Mouse (Mus musculus): ENCODE data around the gene Hes3.

Hes3 gene

DNA sequence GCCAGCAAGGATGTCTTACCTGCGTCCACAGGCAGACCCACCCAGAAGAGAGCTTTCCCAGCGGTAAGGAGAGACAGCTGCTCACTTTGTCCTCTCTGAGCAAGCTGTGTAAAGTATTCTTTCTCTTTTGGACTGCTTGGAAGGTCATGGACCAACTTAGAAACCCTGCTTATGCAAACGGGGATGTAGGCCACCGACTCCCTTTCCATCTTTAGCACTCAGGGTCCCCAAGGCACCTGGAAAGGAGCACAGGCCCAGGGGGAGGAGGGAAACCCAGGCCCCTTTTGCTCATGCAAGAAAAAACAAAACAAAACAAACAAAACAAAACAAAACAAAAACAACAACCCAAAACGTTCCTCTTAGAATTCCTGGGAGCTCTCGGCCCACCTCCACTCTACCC is at the start of gene Hes3:
Gene Hes3 (minus strand): TSS at position 101 of the 400 bp plus-strand sequence.
- no peak for DNase-seq

DNA sequence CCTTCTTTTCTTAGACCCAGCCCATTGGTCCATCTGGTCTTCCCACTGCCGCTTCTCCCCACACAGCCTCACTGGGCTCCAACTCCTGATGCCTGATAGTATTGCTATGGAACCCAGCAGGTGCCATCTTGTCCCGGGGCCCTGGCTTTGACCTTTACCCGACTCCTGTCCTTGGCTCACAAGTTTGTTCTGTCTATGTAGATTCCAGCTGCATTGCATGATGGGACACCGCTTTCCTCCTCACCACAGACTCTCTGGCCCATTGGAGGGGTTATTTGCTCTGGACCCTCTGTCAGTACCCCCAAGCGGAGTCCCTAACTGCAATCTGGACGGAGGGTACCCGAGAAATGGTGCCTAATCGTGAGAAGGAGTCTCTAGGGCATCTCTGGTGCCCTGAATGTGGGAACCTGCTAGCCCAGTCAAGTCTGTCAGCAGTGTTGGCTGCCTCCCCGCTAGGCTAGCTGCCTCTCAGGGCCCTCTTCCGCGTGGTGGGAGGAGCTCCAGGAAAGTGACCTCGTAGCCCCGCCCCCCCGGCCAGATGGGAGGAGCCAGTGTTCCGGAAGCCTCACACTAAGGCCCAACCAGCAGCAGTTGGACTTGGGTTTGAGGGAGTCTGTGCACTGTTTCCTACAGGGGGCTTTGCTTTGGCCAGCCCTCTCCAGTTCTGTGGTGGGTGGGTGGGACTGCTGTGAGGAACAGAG is 49.3 kb upstream of the Hes3 start:
- DNase-seq, result no peak

DNA sequence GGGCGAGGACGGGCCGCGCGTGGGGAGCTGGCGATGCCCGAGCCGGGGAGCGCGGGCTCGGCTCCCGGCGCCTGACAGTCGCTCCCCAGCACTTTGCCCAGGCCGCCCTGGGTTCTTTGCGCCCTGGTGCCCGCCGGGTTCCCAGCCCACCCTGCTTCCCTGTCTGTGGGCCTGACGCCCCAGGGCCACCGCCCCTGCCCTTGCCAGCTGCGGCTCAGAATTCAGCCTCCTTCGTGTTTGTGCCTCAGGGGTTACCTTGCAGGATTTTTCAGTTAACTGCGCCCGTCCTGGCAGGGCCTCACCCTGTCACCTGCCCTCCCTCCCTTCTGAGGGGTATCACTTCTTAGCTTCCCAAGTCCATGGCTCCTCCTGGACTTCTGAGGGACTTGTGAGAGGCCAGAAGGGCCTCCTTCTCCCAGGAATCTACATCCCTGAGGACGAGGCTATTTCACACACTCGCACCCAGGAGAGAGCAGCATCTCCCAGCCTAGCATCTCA is 47.9 kb upstream of the Hes3 start:
- DNase-seq, result no peak

DNA sequence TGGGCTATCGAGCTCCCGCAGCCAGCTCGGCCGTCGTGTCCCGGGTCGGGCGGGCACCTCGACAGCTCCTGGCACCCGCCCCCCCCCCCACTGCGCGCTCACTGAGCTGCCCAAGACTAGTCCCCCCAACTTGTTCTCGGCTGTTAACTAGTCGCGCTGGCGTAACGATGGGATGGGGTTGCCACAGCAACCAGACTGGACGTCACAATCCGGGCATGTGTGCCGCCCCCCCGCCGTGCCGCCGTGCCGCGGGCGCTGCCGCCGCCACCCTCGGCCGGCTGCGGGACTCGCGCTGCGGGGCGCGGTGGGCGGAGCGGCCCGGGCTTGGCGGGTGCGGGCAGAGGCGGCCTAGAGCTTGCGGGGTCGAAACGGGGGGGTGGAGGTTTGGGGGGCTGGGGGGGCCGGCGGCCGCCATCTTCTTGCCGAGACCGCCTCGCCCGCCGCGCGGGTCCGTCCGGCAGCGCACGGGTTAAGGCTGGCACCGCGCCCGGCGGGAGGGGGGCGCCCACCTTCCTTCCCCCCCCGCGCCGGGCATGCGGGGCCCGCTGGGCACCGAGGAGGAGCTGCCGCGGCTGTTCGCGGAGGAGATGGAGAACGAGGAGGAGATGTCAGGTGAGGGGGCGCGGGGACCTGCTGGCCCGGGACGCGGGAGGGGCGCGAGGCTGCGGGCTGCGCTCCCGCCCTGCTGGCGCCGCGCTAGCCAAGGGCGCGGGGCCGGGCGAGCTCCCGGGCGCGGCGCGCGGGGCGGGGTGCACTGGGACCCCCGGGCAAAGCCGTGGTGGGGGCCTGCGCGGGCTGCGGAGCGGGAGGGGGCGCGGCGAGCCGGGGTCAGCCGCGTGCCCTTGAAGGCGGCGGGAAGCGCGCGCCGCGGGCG is 47.2 kb upstream of the Hes3 start, which contains the start of gene Chd5:
Gene Chd5 (plus strand): TSS at position 233 of the 874 bp plus-strand sequence.
- peak; percentile 67 for DNase-seq

DNA sequence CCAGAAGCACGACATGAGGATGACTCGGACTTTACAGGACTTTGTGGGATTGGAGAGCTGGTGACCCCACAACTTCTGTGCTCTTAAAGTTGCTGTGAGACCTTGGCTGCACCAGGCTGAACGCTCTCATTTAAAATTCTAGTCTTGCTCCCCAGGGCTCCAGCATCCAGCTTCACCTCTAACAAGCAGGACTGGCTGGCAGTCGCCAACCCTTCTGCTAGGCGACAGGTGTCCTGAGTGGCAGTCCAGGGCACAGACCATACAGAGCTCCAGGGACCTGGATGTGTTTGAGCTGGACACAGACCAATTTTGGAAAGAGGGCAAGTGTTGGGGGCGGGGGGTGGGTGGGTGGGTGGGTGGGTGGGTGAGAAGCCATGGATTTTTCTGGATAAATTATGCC is 46.3 kb upstream of the Hes3 start:
- no peak for DNase-seq

DNA sequence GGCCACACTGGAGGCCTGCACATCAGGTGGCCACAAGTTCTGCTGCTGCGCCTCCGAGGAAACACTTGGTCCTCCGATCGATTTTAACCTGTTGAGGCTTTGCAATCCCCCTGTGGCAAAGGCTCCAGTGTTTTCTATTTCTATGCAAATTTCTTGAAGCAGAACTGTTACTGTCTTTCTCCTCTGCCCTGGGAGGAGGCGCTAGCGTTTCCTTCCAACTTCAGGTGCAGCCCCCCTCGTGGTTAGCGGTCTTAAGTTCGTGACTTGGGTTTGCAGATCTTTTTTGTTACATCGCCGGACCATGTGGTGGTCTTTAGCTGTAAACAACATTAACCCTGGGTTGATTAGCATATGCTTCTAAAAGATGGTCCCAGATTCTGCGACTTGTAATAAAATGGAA is 42.1 kb upstream of the Hes3 start:
- DNase-seq, result no peak

DNA sequence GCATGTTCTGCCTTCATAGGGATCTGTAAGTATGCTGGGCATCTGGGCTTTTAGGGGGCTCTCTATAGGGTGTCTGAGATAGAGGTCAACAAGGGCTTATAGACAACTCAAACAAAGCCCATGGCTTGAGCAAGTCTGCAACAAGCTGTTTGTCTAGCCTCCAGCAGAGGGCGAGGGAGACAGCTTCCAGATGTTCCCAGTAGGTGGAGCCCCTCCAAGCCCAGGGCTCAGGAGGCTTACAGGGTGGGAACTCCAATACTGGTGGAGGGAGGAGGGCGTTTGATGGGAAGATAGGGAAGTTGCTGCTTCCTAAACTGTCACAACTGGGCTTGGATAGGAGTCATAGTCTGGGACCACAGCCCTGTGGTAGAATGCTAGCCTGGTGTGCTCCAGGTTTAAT is 41.5 kb upstream of the Hes3 start:
- no peak for DNase-seq

DNA sequence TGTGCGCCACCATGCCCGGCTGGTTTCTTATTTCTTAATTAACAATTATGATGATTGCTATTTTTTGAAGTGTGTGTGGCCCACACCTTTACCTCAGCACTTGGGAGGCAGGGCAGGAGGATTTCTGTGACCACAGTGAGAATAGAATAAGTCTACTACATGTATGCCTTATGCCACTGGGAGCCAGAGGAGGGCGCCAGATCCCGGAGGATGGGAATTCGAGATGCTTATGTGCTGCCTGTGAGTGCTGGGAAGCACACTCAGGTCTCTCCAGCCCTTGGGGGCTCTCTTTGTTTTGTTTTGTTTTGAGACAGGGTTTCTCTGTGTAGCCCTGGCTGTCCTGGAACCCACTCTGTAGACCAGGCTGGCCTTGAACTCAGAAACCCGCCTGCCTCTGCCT is 37.2 kb upstream of the Hes3 start:
- no peak for DNase-seq

DNA sequence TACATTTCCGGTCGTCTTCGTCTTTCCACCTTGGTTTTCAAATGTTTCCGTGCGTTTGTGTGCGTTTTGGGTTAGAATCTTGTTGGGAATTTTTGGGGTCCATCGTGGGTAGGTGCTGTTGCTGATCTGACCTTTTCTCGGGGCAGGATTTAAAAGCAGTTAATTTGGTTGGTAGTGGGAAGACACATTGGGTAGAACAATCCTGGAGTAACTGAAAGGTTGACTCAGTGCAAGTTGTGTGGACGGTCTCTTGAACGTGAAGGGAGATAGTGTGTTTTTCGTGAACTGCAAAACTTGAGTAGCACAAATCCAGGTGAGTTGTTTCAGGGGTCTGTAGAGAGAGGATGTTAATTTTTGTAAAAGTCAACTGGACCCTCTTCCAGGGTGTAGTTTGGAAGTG is 35.1 kb upstream of the Hes3 start:
- DNase-seq, result no peak

DNA sequence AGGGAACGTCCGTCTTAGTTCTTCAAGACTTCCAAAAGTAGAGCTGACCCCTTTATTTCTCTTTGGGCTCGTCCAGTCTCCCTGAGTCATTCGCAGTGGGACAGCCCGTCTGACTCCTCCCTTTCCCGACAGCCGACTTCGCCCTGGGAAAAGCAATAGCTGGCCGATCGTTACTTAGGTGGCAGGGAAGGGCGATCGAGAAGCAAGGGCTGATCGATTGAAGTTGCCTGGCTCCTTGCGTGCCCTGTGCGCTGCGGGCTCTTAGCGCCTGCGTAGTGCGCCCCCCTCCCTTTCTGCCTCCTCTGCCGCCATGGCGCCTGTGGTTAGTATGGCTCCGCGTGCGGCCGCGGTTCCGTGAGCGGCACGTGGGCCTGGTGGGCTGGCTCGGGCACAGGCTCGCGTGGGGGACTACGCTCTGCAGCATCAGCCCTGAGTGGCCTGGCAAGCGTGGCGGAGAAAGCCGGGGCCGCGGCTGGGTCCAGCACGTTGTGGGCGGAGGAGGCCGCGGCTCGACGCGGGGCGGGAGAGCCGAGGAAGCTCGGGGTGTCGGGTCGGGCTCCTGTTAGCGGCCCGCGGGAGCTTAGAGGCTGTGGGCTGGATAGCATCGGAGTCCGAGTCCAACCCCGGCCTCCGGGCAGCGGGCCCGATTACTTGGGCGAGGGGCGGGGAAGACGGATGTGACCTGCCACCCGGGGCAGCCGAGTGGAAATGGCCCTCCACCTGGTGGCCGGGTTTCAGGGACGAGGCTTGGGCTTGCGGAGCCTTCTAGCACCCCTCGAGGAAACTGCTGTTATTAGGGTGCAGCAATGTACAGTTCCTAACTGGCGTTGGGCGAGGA is 34.3 kb upstream of the Hes3 start, which contains the start of gene Rpl22:
Gene Rpl22 (plus strand): TSS at position 169 of the 838 bp plus-strand sequence.
- peak; percentile 96 for DNase-seq

DNA sequence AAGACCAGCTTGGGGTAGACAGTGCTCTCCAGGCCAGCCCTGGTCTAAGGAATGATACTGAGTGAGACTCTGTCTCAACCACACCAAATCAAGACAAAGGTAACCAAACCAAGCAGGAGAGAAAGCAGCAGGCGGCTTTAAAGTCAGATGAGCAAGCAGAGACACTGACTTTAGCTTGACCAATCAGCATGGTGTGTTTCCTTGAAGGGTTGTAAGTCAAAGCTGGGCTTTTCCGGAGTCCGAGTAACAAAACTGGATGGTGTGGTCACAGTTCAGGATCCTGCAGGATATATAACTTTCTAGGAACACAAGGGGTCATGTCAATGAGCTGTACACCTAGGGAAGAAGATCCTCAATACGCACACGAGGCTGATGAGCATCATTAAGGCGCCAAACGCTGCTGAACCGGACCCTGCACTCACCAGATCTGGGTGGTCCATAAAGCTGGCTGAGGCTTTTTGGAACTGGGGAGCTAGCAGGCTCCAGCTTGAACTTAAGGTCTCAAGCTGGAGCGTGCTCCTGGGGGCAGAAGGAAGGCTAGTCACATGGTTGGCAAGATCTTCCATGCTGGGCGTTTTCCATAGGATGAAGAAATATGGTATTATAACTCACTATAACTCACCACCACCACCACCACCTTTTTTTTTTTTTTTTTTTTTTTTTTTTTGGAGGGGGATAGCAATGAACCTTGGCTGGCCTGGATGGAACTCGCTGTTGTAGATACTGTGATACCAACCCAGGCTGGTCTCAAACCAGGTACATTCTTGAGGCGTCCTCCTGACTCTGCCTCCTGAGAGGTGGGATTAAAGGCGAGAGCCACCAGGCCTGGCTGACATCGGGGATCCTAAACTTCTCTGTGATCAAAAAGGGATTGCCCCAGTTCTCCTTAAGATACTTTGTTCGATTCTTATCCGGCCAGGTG is 33.4 kb upstream of the Hes3 start:
- no peak for DNase-seq

DNA sequence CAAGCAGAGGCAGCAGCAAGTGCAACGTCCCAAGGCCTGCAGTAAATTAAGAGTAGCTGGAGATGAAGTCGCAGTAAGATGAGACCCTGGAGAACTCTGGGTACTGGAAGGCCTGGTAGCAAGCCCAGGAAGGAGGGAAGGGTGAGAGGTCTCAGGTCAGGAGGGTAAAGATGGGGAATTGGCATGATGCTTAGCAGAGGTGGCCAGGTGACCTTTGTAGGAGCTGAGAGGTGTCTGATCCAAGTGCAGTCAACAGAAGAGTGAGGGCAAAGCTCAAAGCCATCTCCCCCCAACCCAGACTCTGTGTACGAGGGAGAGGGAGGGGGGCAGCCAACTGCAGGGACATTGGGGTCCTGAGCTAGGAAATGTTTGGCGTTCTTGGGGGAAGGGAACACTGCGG is 30.0 kb upstream of the Hes3 start:
- no peak for DNase-seq

DNA sequence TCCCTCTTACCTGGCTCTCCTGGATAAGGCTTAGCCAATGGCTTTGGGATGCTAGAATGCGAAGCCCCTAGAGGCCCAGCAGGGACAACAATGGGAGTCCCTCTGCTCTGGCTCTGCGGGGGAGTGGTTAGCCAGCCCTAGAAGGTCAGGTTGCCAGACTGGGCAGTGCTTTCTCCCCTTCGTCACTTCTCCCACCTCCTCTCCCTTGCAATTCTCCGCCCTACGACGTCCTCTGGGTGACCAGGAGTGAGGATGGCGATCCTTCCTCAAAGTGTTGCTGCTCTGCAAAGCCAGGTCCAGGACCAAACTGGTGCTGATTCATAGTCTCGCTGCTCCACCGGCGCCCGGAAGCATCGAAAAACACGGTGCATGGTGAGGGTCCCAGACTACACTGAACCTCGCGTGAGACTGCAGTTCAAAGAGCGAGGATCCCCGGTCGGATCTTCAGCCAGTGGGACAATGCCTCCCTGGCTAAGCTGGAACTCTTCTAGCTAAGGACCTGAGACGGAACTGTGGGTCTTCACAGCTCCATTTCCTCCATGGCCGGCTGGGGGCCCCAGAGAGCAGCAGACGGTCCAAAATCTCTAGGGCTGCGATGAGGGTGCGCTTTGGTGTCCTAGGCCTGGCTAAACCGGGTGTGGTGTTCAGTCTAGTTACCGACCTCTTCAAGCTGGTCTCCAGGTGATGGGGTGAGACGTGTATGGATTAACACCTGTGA is 27.2 kb upstream of the Hes3 start, which contains the start of gene Rnf207:
Gene Rnf207 (minus strand): TSS at position 477 of the 718 bp plus-strand sequence.
- DNase-seq, result no peak

DNA sequence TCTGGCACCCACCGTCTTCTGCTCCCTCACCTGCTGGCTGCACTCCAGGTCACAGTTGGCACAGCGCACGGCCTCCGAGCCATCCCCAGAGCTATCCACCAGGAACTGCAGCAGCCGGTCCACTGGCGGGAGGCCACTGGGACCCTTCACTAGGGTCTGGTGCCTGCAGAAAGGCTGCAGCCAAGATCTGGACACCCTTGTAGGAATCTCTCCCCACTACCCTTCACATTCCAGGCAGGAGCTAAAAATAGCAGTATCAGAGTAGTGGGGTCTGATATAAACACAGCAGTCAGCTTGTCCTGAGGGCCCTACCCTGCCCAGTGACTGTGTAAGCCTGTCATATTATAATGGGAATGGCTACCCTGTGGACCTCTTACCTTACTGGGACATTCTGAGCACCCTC is 26.2 kb upstream of the Hes3 start:
- DNase-seq, result no peak

DNA sequence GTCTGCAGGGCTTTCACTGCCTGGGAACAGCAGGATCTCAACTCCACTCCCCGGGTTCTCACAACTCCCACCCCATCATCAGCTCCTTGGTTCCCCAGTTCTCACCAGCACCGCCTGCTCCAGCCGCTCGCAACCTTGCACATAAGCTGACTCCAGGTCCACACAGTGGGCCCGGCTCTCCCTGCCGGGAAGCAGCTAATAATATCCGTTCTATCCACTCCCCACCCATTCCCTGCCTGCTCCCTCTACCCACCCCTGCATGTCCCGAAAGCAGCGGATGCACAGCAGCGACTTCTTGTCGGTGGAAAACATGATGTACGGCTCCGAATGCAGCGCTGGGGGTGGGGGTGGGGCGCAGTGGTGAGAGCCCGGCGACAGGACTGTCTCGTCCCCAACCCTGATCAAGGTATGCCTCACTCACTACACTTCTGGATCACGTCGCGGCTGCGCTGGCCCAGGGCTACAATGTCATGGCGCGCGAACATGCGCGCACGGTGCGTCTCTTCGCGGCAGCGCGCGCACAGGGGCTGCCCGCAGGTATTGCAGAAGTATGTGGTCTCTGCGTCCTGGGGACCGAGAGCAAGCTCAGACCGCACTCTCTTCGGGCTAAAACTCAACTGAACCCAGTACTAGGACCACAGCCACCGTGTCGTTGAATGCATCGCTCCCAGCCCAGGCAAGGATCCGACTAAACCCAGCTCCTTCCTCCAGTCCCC is 24.2 kb upstream of the Hes3 start:
- no peak for DNase-seq

DNA sequence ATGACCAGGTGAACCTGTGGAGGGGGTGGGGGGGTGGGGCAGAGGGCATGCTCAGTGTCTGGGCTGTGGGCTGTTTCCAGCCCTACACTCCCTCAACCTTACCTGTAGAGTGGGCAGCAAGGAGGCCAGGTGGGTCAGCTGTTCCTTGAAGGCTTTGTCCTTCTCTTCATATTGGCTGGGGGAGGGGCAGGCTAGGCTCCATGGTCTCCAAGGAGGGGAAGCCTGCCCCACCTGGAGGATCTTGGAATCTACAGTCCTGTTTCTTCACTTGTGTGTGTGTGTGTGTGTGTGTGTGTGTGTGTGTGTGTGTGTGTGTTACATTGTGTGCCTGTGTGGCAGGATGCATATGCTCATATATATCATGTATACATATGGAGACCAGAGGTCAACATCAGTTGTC is 22.5 kb upstream of the Hes3 start:
- no peak for DNase-seq

DNA sequence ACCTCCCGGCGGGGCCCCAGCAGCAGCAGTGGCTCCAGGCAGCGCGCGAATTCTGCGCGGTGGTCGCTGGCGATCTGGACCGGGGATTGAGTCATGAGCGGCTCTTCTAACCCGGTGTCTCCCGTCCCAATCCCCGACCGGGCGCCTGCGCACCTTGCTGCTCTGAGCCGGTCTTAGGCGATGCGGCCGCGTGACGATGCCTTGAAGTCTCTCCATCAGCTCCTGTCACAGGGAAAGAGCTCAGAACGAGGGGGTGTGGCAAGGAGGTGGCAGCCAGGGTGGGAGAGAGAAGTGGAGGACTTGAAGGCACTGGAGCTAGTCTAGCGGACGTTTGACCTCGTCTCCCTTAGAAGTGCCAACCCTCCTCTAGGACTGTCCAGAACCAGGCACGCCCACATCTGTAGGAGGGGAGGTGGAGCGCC is 21.8 kb upstream of the Hes3 start:
- no peak for DNase-seq

DNA sequence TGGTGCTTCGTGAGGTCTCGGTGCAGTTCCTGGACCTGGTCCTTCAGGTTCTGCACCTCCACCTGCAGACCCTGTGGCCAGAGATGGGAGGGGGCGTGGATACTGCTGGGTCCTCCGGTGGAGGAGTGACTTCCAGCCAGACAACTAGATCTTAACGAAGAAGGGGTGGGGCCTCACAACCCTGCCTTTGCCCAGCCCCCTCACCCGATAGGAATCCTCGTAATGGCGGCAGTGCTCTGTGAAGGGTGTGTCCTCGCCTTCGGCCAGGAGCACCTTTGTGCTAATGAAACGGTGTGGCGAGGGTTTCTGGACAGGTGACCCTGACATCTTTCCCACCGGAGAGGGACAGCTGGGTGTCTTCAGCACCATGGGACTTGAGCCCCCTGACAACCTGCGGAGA is 20.7 kb upstream of the Hes3 start:
- DNase-seq, result no peak

DNA sequence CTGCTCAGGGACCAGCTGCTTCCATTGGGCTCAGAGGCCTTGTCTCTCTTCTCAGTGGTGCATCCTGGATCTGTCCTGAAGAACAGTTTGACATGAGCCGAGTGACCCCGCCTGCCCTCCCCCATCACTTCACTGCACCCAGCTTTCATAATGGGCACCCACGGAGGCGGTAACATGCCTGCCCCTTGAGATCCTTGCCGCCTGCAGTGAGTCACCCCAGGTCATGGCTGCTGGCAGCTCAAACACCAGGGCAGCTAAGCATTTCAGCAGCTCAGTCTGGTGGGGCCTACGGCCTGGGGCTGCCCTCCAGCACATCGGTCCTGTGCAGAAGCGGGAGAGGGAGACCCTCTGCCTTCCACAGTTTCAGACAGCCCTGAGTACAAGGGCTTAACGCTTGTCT is 16.1 kb upstream of the Hes3 start:
- no peak for DNase-seq

DNA sequence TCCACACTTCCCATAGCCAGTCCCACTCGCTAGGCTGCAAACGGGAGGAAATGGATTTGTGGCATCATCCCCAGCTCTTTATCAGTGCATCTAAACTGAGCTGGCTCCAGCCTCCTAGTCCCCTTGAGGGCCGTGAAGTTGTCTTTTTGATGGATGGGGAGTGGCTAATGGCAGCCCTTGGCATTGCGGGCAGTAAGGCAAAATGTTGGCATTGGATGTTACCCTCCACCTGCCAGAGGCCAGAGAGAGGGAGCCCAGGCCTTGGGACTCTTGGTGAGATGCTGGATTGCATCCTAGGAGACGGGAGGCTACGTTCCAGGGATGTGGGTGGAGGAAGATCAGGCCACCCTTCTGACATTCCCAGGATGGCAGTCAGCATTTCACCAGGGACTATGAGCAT is 14.5 kb upstream of the Hes3 start:
- DNase-seq, result no peak
